Mouse (Mus musculus): ENCODE data around the gene Tmem43.

DNA sequence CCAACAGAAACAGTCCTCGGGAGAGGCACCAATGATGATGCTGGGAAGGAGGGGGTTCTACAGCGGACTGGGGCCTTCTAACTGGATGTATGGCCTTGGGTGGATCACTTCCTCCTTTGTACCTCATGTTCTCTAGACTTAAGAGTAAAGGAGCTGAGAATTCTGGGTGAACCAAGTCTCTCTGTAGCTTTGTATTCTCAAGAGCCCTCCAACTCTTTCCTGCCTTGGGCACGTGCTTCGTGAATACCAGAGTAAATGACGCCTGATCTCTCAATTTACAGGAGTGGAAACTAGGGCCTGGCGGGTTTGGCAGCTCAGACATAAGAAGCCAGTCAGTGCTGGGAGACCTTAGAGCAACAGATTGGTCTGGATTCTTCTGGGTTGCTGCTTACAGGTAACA lies 1.2 kb upstream of the Tmem43 start:
- TF ChIP-seq CTCF (conservative IDR thresholded peaks at IDR 0.05; ENCODE audit: low read length) (no peak), NANOG (IDR thresholded peaks at IDR 0.05; ENCODE audit: borderline replicate concordance, low read length) (no peak), POU5F1 (IDR thresholded peaks at IDR 0.05; ENCODE audit: borderline replicate concordance, low read length) (no peak)
